Mouse (Mus musculus) forebrain, embryonic 14.5 days (tissue): ENCODE measurements around the gene C87499. TPM values are rescaled to one million over a fixed set of nuclear protein-coding genes. Genes with fewer than 3 reads are reported as not detected.

Source experiments
- ATAC-seq: fragments of 200-750 bp; cut with Nextera tagmentation; 2 replicates; pipeline ENCODE4 v1.8.0; 2017; ENCODE audit warnings: mild to moderate bottlenecking, moderate library complexity
- DNase-seq: peaks from one replicate; pipeline ENCODE4 v3.0.0-alpha.2; 2015; ENCODE audit warnings: low spot score
- H3K27ac ChIP-seq: fragments of 300-500 bp; sonication (generic); 2 replicates; pipeline ENCODE4 v1.5.1; 2014; ENCODE audit warnings: low read depth, mild to moderate bottlenecking, control low read depth, low read length, moderate library complexity
- H3K27me3 ChIP-seq: fragments of 300-500 bp; sonication (generic); replicated peaks from 2 replicates; pipeline ENCODE4 v1.6.1; 2014; ENCODE audit warnings: low read length, control low read depth, mixed read lengths; ENCODE audit not compliant: control insufficient read depth, insufficient read depth
- H3K36me3 ChIP-seq: fragments of 300-500 bp; sonication (generic); 2 replicates; pipeline ENCODE4 v1.6.1; 2014; ENCODE audit warnings: low read length, control low read depth; ENCODE audit not compliant: control insufficient read depth, insufficient read depth
- H3K4me1 ChIP-seq: fragments of 300-500 bp; sonication (generic); 2 replicates; pipeline ENCODE4 v1.6.1; 2014; ENCODE audit warnings: antibody characterized with exemption, low read length, control low read depth; ENCODE audit not compliant: control insufficient read depth, insufficient read depth
- H3K4me2 ChIP-seq: fragments of 300-500 bp; sonication (generic); 2 replicates; pipeline ENCODE4 v1.6.1; 2014; ENCODE audit warnings: mild to moderate bottlenecking, control low read depth, low read length
- H3K4me3 ChIP-seq: fragments of 300-500 bp; sonication (generic); 2 replicates; pipeline ENCODE4 v1.5.1; 2014; ENCODE audit warnings: low read depth, low read length, control low read depth
- H3K9ac ChIP-seq: fragments of 300-500 bp; sonication (generic); 2 replicates; pipeline ENCODE4 v1.6.1; 2014; ENCODE audit warnings: mild to moderate bottlenecking, low read length, control low read depth, moderate library complexity
- H3K9me3 ChIP-seq: fragments of 300-500 bp; sonication (generic); replicated peaks from 2 replicates; pipeline ENCODE4 v1.6.1; 2016; ENCODE audit warnings: low read length, control low read depth, mixed read lengths; ENCODE audit not compliant: control insufficient read depth
- WGBS: fragments of 180-500 bp; shearing (Covaris S2); extraction: QIAGEN DNeasy Blood & Tissue Kit; methylation state at CpG from one replicate; pipeline ENCODE4 v1.1.7; 2014; 5-methylcytosine and 5-hydroxymethylcytosine counted together
- polyA plus RNA-seq: library from polyadenylated mRNA; unstranded; fragments of >200 nt; fragmentation: Nextera tagmentation; extraction: Ambion mirVana; gene quantifications from 2 replicates; pipeline ENCODE4 v1.2.1, GENCODE M21; 2014

Gene C87499
- polyA plus RNA-seq, 1 experiment from 2014 or later = not detected

- H3K27me3 ChIP-seq = no peaks in the 10 kb centered on the region
- ATAC-seq (peak; percentile 93), DNase-seq (peak; percentile 94)
- H3K9ac ChIP-seq = no peak overlapping the region
- no peaks in the 10 kb centered on the region for H3K36me3 ChIP-seq
- H3K4me3 ChIP-seq = peak overlapping the region; percentile 15; the same call in 1 of the 2 replicates
- H3K9me3 ChIP-seq = no peaks in the 10 kb centered on the region
- H3K4me2 ChIP-seq = peak overlapping the region; percentile 39; the same call in 1 of the 2 replicates
- H3K27ac ChIP-seq = no peak overlapping the region
- H3K4me1 ChIP-seq = no peaks in the 10 kb centered on the region
- 13% methylated on average over 11 of the region's 11 CpGs for WGBS
These were observed 7.0 kb upstream of the C87499 start for GRCm38 (mm10) chr4:88641077-88641831.

GRCm38 (mm10) chr4:88640704-88641076, 6.5 kb upstream of the C87499 start:
- 63% methylated on average over 8 of the region's 8 CpGs for WGBS
- peak overlapping the region; percentile 15; the same call in 1 of the 2 replicates for H3K4me3 ChIP-seq

GRCm38 (mm10) chr4:88603276-88603675, 30.9 kb downstream of the C87499 start, which contains the start of gene Ifna12:
Ifna12 (minus strand) TSS chr4:88603376.
- H3K36me3 ChIP-seq = no peaks in the 10 kb centered on the region
- no peaks in the 10 kb centered on the region for H3K9me3 ChIP-seq
- H3K9ac ChIP-seq = no peak within 1 kb of the TSS
- DNase-seq (no peak), ATAC-seq (no peak)
- no peak within 1 kb of the TSS for H3K4me3 ChIP-seq
- H3K27me3 ChIP-seq = no peaks in the 10 kb centered on the region
- H3K4me1 ChIP-seq = no peaks in the 10 kb centered on the region
- no peak within 1 kb of the TSS for H3K4me2 ChIP-seq
- H3K27ac ChIP-seq = no peak within 1 kb of the TSS

More at GRCm38 (mm10) chr4:88640704-88641076, 6.5 kb upstream of the C87499 start:
- ATAC-seq (peak; percentile 4; the same call in 1 of the 2 replicates), DNase-seq (no peak)
- Histone ChIP-seq H3K36me3 (no peaks in the 10 kb centered on the region), H3K27ac (no peak overlapping the region), H3K9ac (no peak overlapping the region), H3K27me3 (no peaks in the 10 kb centered on the region), H3K4me1 (no peaks in the 10 kb centered on the region), H3K4me2 (peak overlapping the region; percentile 39; the same call in 1 of the 2 replicates), H3K9me3 (no peaks in the 10 kb centered on the region)

DNA sequence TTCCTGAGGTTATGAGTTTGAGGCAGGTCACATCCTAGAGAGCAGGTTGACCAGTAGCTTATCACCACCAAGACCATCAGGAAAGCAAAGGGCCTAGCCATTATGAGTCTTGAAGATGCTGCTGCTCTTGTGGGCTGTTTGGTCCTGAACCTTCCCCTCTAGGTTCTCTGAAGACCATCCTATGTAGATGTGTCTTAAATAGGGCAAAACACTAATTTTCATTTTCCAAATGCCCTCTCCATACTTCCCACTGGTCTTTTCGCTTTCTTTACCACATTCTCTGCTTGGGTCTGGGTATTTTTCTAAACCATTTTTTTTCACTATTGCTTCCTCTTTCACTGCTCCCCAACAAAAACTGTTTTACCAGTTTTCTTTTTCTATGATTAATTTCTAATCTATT, 41.9 kb downstream of the C87499 start, which contains the start of gene Ifna9:
TSS of gene Ifna9 (minus strand) at position 101 of the 400 bp plus-strand sequence.
- H3K36me3 ChIP-seq = no peaks in the 10 kb centered on the region
- no peaks in the 10 kb centered on the region for H3K4me1 ChIP-seq
- H3K4me3 ChIP-seq = no peak within 1 kb of the TSS
- no peak within 1 kb of the TSS for H3K4me2 ChIP-seq
- H3K9me3 ChIP-seq = no peaks in the 10 kb centered on the region
- ATAC-seq (no peak), DNase-seq (no peak)
- 95% methylated on average over 1 of the region's 1 CpGs for WGBS
- H3K9ac ChIP-seq = no peak within 1 kb of the TSS
- H3K27ac ChIP-seq = no peak within 1 kb of the TSS
- H3K27me3 ChIP-seq = no peaks in the 10 kb centered on the region

Other genes starting within 250 kb of the C87499 start
- gene Hacd4, start 195.5 kb downstream of the C87499 start, polyA plus RNA-seq = 3.6 and 4.0 TPM in 2 replicates
- gene Ifnb1, start 111.6 kb downstream of the C87499 start, polyA plus RNA-seq = not detected in 2 replicates
- gene Ifna15, start 76.2 kb downstream of the C87499 start, polyA plus RNA-seq = not detected in 2 replicates
- gene Ifna14, start 62.6 kb downstream of the C87499 start, polyA plus RNA-seq = not detected in 2 replicates
- not detected in 2 replicates for gene Ifna9, start 42.0 kb downstream of the C87499 start, polyA plus RNA-seq
- gene Ifna12, start 31.0 kb downstream of the C87499 start, polyA plus RNA-seq = not detected in 2 replicates
- gene Ifna13, start 10.0 kb upstream of the C87499 start, polyA plus RNA-seq = not detected in 2 replicates
- gene Ifna16, start 42.5 kb upstream of the C87499 start, polyA plus RNA-seq = not detected in 2 replicates
- not detected in 2 replicates for gene Ifna2, start 49.5 kb upstream of the C87499 start, polyA plus RNA-seq
- not detected in 2 replicates for gene Ifnab, start 56.9 kb upstream of the C87499 start, polyA plus RNA-seq
- 2.0 and 2.3 TPM in 2 replicates for gene Gm26566, start 87.4 kb upstream of the C87499 start, polyA plus RNA-seq
- gene Klhl9, start 88.1 kb upstream of the C87499 start, polyA plus RNA-seq = 145 and 154 TPM in 2 replicates
- gene Gm13271, start 120.5 kb upstream of the C87499 start, polyA plus RNA-seq = not detected in 2 replicates
- not detected in 2 replicates for gene Gm13283, start 125.7 kb upstream of the C87499 start, polyA plus RNA-seq
- gene Gm13290, start 139.4 kb upstream of the C87499 start, polyA plus RNA-seq = not detected in 2 replicates
- not detected in 2 replicates for gene Gm13289, start 142.5 kb upstream of the C87499 start, polyA plus RNA-seq
- gene Gm13272, start 145.4 kb upstream of the C87499 start, polyA plus RNA-seq = not detected in 2 replicates
- gene Ifnz, start 147.7 kb upstream of the C87499 start, polyA plus RNA-seq = not detected in 2 replicates
- not detected in 2 replicates for gene Gm13276, start 151.3 kb upstream of the C87499 start, polyA plus RNA-seq
- gene Gm13277, start 154.2 kb upstream of the C87499 start, polyA plus RNA-seq = not detected in 2 replicates
- gene Gm13278, start 157.1 kb upstream of the C87499 start, polyA plus RNA-seq = not detected in 2 replicates
- not detected in 2 replicates for gene Gm13275, start 160.1 kb upstream of the C87499 start, polyA plus RNA-seq
- not detected in 2 replicates for gene Gm13279, start 163.0 kb upstream of the C87499 start, polyA plus RNA-seq
- 0.13 and 0.17 TPM in 2 replicates for gene Gm13285, start 165.3 kb upstream of the C87499 start, polyA plus RNA-seq
- gene Gm13287, start 168.8 kb upstream of the C87499 start, polyA plus RNA-seq = not detected in 2 replicates
- not detected in 2 replicates for gene Gm13288, start 171.1 kb upstream of the C87499 start, polyA plus RNA-seq
- gene Ifna7, start 181.8 kb upstream of the C87499 start, polyA plus RNA-seq = not detected in 2 replicates
- not detected in 2 replicates for gene Ifna11, start 185.5 kb upstream of the C87499 start, polyA plus RNA-seq
- not detected in 2 replicates for gene Ifna6, start 193.0 kb upstream of the C87499 start, polyA plus RNA-seq
- gene Ifna5, start 201.1 kb upstream of the C87499 start, polyA plus RNA-seq = not detected in 2 replicates
- not detected in 2 replicates for gene Ifna4, start 207.4 kb upstream of the C87499 start, polyA plus RNA-seq
- not detected in 2 replicates for gene Ifna1, start 215.7 kb upstream of the C87499 start, polyA plus RNA-seq
- not detected in 2 replicates for gene Ifne, start 245.8 kb upstream of the C87499 start, polyA plus RNA-seq